Mouse (Mus musculus): ENCODE measurements around the gene Krt14.
"Not testable (repeated sequence)": the region's sequence is repeated elsewhere in the genome, so short reads cannot be mapped to it uniquely, and the experiment has no call there.

The Krt14 gene

GRCm38 (mm10) chr11:100207498-100207897 lies at the start of gene Krt14:
Krt14 (minus strand) TSS chr11:100207548.
- DNase-seq (ENCODE audit: low read depth, low spot score), result no peak

- DNase-seq (ENCODE audit: low read depth, low spot score), result no peak
Observed at GRCm38 (mm10) chr11:100255514-100255913, 48.2 kb upstream of the Krt14 start.

DNA sequence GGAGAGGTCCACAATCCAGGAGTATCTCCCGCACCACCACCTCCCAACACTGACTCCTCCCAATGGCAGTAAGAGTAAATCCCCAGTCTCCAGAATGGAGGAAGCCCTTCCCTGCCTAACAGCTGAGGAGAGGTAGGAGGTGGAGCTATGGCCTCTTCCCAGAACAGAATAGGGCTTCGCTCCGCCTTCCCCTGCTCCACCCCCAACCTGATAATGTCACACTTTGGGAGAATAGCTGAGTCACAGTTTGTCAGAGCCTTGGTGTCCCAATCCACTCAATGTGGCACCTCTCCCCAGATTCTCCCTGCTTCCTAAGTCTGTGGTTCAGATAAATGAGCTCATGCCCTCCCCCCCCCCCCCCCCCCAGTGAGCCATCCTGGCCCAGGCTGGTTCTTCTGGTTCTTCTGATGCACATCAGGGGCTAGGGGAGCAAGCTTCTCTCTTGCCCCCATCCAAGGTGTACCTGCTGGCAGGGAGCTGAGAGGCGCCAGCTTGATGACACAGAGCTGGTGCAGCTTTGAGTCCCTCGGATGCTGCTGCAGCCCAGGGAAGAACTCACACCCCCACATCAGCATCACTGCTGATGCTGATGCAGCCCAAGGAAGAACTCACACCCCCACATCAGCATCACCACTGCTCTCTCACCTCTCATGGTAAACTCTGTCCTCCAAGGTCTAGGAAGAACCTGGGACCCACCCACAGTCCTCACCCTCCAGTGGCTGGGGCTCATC lies 47.2 kb upstream of the Krt14 start:
- DNase-seq (ENCODE audit: low read depth, low spot score), result peak; percentile 26

DNA sequence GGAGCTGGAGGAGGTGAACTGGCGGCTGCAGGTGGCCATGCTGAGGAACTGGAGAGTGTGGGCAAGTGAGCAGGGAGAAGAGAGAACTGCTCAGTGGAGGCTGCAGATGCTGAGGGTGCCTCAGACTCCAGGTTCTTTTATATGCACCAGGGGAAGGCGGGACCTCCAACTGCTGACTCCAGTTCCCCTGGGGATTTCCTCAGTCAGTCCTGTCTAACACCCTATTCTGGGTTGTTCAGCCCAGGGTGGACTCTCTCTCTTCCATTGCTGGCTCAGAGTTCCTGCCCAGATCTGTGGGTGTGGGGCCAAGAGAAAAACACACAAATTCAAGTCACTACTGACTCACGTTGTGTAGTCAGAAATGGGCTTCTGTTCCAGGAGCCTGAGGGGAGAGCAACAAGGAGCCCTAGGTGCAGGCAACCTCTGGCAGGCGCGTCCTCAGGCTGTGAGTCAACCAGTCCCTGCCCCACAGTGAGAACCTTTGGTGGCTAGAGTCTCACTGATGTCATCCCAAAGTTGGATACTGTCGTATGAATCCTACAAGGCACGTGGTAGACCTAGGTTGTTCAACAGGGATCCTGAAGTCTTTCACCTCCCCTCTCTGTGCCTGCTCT lies 41.6 kb upstream of the Krt14 start, which contains the start of gene Krt16:
Gene Krt16, minus strand, starts transcription at position 51 of the 614 bp plus-strand sequence.
- peak; percentile 40 for DNase-seq (ENCODE audit: low read depth, low spot score)

DNA sequence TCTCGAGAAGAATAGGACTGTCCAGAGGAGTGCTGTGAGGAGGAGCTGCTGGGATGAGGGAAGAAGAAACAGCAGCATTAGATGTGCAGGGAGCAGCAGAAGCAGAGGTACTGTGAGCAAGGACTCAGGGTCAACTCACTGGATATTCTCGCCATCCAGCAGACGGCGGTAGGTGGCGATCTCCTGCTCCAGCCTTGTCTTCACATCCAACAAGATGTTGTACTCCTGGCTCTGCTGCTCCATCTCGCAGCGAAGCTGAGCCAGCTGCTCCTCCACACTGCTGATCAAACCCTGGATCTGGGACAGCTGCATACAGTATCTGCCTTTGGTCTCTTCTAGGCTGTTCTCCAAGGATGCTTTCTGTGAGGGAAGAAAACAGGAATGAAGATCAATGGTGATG lies 39.1 kb upstream of the Krt14 start:
- not testable (repeated sequence) for DNase-seq (ENCODE audit: low read depth, low spot score)

GRCm38 (mm10) chr11:100240272-100240671 lies 32.9 kb upstream of the Krt14 start:
- DNase-seq (ENCODE audit: low read depth, low spot score), result not testable (repeated sequence)

DNA sequence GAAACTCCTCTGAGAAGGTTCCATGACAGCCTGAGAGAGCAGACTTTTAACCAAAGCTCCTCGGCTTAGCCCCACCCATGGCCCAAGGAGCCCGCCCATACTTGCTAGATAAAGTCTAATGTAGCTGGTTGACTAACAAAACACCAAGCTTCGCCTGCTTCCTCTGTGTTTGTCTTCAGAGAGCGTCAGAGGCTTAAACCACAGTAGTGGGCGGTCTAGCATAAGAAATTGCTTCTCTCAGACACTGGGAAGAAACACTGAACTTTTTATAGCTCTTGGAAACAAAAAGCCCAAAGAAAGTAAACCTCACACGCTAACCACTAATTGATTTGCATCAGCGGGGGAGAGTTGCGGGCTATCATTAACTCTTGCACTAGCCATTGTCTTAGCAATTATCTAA lies 14.4 kb upstream of the Krt14 start:
- DNase-seq (ENCODE audit: low read depth, low spot score), result no peak

- DNase-seq (ENCODE audit: low read depth, low spot score), result no peak
Observed at GRCm38 (mm10) chr11:100219304-100219703, 12.0 kb upstream of the Krt14 start.

DNA sequence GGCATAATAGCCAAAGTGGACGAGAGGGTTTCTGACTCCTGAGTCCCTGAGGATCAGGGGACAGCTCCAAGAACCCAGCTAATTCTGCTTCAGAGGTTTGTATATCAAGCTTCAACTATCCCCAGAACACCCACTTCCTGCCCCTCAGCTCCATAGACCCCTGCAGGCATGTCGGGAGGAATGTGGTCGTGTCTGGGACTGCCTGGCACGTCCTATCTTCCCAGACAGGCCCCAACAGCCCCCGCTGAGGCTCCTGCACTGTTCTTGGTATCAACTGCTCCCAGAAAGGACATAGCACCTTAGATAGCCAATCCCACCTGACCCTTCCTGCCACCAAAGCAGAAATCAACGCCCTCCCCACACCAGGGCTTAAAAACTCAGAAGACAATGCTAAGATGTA lies 1.2 kb upstream of the Krt14 start:
- DNase-seq (ENCODE audit: low read depth, low spot score), result no peak

DNA sequence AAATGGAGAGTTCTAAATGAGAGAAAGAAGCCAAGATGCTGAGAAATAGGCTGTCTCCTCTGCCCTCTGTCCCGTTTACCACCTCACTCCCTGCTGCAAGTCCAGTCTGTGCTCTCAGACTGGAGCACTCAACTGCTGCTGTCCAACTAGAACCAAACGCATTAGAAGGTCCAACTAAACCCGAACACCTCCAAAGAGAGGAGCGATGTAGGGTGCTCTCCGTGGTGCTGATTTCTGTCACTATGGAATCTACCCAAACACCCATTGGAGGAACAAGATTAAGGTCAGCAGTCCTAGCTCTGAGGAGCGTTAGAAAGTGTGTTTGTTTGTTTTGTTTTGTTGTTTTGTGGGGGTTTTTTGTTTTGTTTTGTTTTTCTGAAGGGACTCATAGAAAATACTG lies 3.9 kb downstream of the Krt14 start:
- peak; percentile 82 for DNase-seq (ENCODE audit: low read depth, low spot score)

- no peak for DNase-seq (ENCODE audit: low read depth, low spot score)
Observed at GRCm38 (mm10) chr11:100202906-100203305, 4.4 kb downstream of the Krt14 start.

GRCm38 (mm10) chr11:100200104-100200820 lies 7.1 kb downstream of the Krt14 start:
- peak; percentile 48 for DNase-seq (ENCODE audit: low read depth, low spot score)

DNA sequence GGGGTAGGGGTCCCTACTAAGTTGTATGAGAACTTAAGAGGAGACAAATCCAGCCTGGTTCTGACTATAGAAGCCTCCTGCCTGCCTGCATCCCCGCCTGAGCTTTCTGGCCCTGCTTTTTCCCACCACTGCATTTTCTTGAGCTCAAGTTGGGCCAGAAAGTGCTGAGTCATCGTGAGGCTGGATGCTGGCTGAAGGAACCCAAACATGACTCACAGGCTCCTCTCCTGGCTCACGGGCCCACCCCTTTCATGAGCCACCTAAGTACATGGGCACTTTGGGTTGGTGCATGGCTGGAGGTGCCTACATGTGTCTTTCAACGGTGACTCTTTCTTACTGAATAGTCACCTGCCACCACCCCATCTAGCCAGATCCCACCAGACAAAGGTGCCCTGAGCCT lies 8.7 kb downstream of the Krt14 start:
- DNase-seq (ENCODE audit: low read depth, low spot score), result peak; percentile 93

DNA sequence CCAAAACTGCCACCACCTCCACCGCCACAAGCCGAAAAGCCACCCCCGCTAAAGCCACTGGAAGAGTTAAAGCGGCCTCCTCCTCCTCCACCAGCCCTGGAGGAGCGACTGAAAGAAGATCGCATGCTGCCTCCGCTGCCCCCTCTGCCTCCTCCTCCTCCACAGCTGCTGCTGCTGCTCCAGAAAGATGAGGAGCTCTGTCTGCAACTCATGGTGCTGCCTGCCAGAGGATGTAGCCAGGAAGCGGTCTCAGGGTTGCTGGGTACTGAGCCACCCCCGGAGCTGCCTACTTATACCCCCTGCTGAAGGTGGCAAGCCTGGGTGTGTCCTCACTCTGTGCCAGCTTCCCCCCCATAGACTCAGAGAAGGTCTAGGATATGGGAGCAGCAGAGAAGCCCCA lies 14.4 kb downstream of the Krt14 start, which contains the start of gene Krt9:
Gene Krt9, minus strand, starts transcription at position 255 of the 400 bp plus-strand sequence.
- DNase-seq (ENCODE audit: low read depth, low spot score), result no peak

- no peak for DNase-seq (ENCODE audit: low read depth, low spot score)
Observed at GRCm38 (mm10) chr11:100191820-100192219, 15.5 kb downstream of the Krt14 start.

DNA sequence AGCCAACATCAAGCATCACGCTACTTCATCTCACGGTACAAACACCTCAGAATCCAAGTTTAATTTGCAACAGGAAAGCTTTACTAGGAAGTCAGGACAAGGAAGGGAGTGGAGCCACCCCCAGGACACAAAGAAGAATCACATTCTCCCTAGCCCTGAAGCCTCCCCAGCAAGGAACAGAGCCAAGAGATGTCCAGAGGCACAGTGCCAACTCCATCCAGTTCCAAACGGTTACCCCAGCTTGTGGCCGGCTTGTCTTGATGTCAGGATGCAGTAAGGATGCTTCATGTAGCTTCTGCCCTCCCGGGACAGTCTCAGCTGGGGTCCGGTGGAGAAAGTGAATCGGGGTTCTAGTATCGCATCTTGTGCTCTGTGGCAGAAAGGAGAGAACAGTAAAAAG lies 20.6 kb downstream of the Krt14 start:
- no peak for DNase-seq (ENCODE audit: low read depth, low spot score)

- no peak for DNase-seq (ENCODE audit: low read depth, low spot score)
Observed at GRCm38 (mm10) chr11:100181725-100182124, 25.6 kb downstream of the Krt14 start.

DNA sequence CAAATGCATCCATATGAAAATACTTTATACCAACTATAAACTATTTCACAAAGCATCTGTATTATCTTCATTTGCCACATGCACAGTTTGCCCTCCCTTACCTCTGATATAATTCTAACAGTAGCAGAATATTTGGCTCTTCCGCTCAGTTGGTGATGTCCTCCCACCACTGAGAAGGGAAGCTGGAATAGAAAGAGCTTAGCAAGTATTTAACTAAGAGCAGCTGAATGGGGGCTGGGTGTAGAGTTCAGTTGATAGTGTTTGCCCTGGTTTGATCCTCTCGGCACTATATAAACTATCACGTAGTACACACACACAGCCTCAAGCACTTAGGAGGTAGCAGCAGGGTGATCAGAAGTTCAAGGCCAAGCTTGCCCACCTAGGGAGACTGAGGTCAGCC lies 28.1 kb downstream of the Krt14 start:
- DNase-seq (ENCODE audit: low read depth, low spot score), result no peak

- no peak for DNase-seq (ENCODE audit: low read depth, low spot score)
Observed at GRCm38 (mm10) chr11:100178307-100178706, 29.0 kb downstream of the Krt14 start.

- DNase-seq (ENCODE audit: low read depth, low spot score), result no peak
Observed at GRCm38 (mm10) chr11:100176791-100177190, 30.6 kb downstream of the Krt14 start.

- peak; percentile 88 for DNase-seq (ENCODE audit: low read depth, low spot score)
Observed at GRCm38 (mm10) chr11:100168765-100169762, 38.3 kb downstream of the Krt14 start.
